Mouse (Mus musculus): ENCODE measurements around the gene Rab3ip. TPM values are rescaled to one million over a fixed set of nuclear protein-coding genes. Genes with fewer than 3 reads are reported as not detected.

Gene Rab3ip
- polyA plus RNA-seq, 1 experiment from 2014 or later, result 25.0 TPM

GRCm38 (mm10) chr10:116978841-116979240 is 28.3 kb upstream of the Rab3ip start:
- ATAC-seq (ENCODE audit: insufficient number of reproducible peaks, low FRiP score, low TSS enrichment, low read depth), result no peak
- Histone ChIP-seq H3K4me1 (no peaks in the 10 kb centered on the region), H3K4me2 (no peak overlapping the region), H3K27ac (no peak overlapping the region), H3K4me3 (no peak overlapping the region), H3K36me3 (no peaks in the 10 kb centered on the region), H3K9ac (no peak overlapping the region), H3K9me3 (no peaks in the 10 kb centered on the region), H3K27me3 (no peaks in the 10 kb centered on the region)
- 90% methylated on average over 9 of the region's 9 CpGs for WGBS

- Histone ChIP-seq H3K4me3 (no peak overlapping the region), H3K27me3 (no peaks in the 10 kb centered on the region), H3K4me2 (no peak overlapping the region), H3K4me1 (no peaks in the 10 kb centered on the region), H3K9ac (no peak overlapping the region), H3K36me3 (no peaks in the 10 kb centered on the region), H3K27ac (no peak overlapping the region), H3K9me3 (no peaks in the 10 kb centered on the region)
- ATAC-seq (ENCODE audit: insufficient number of reproducible peaks, low FRiP score, low TSS enrichment, low read depth), result no peak
- 83% methylated on average over 2 of the region's 2 CpGs for WGBS
Measured at GRCm38 (mm10) chr10:116977858-116978257, 27.3 kb upstream of the Rab3ip start.

- Histone ChIP-seq H3K27me3 (no peaks in the 10 kb centered on the region), H3K36me3 (no peaks in the 10 kb centered on the region), H3K9me3 (no peaks in the 10 kb centered on the region), H3K4me2 (no peak overlapping the region), H3K4me1 (no peaks in the 10 kb centered on the region), H3K9ac (no peak overlapping the region), H3K27ac (no peak overlapping the region), H3K4me3 (no peak overlapping the region)
- WGBS, result 47% methylated on average over 4 of the region's 4 CpGs
- ATAC-seq (ENCODE audit: insufficient number of reproducible peaks, low FRiP score, low TSS enrichment, low read depth), result no peak
Measured at GRCm38 (mm10) chr10:116977455-116977854, 26.9 kb upstream of the Rab3ip start.

- Histone ChIP-seq H3K27ac (no peak within 1 kb of the TSS), H3K9ac (no peak within 1 kb of the TSS), H3K27me3 (no peaks in the 10 kb centered on the region), H3K4me2 (no peak within 1 kb of the TSS), H3K4me1 (no peaks in the 10 kb centered on the region), H3K9me3 (no peaks in the 10 kb centered on the region), H3K36me3 (no peaks in the 10 kb centered on the region), H3K4me3 (no peak within 1 kb of the TSS)
- WGBS, result 93% methylated on average over 6 of the region's 6 CpGs
- no peak for ATAC-seq (ENCODE audit: insufficient number of reproducible peaks, low FRiP score, low TSS enrichment, low read depth)
Measured at GRCm38 (mm10) chr10:116972509-116972908, 21.9 kb upstream of the Rab3ip start, which contains the start of gene Gm10271. Gene Gm10271 (minus strand): TSS chr10:116972609.

GRCm38 (mm10) chr10:116968741-116969140 is 18.2 kb upstream of the Rab3ip start:
- Histone ChIP-seq H3K4me1 (no peaks in the 10 kb centered on the region), H3K9me3 (no peaks in the 10 kb centered on the region), H3K36me3 (no peaks in the 10 kb centered on the region), H3K27ac (no peak overlapping the region), H3K4me2 (no peak overlapping the region), H3K4me3 (no peak overlapping the region), H3K9ac (no peak overlapping the region), H3K27me3 (no peaks in the 10 kb centered on the region)
- 71% methylated on average over 4 of the region's 4 CpGs for WGBS
- ATAC-seq (ENCODE audit: insufficient number of reproducible peaks, low FRiP score, low TSS enrichment, low read depth), result no peak

GRCm38 (mm10) chr10:116966065-116966464 is 15.5 kb upstream of the Rab3ip start:
- no peaks in the 10 kb centered on the region for H3K4me1 ChIP-seq
- no peak overlapping the region for H3K27ac ChIP-seq
- WGBS, result 77% methylated on average over 6 of the region's 6 CpGs
- no peak for ATAC-seq (ENCODE audit: insufficient number of reproducible peaks, low FRiP score, low TSS enrichment, low read depth)
- no peak overlapping the region for H3K9ac ChIP-seq
- H3K36me3 ChIP-seq, result no peaks in the 10 kb centered on the region
- H3K27me3 ChIP-seq, result no peaks in the 10 kb centered on the region
- no peak overlapping the region for H3K4me2 ChIP-seq
- H3K9me3 ChIP-seq, result no peaks in the 10 kb centered on the region
- no peak overlapping the region for H3K4me3 ChIP-seq

GRCm38 (mm10) chr10:116965297-116965696 is 14.7 kb upstream of the Rab3ip start:
- WGBS, result 42% methylated on average over 5 of the region's 5 CpGs
- no peak for ATAC-seq (ENCODE audit: insufficient number of reproducible peaks, low FRiP score, low TSS enrichment, low read depth)
- H3K4me3 ChIP-seq, result no peak overlapping the region
- no peaks in the 10 kb centered on the region for H3K36me3 ChIP-seq
- H3K9me3 ChIP-seq, result no peaks in the 10 kb centered on the region
- H3K27ac ChIP-seq, result no peak overlapping the region
- H3K27me3 ChIP-seq, result no peaks in the 10 kb centered on the region
- no peaks in the 10 kb centered on the region for H3K4me1 ChIP-seq
- H3K9ac ChIP-seq, result no peak overlapping the region
- no peak overlapping the region for H3K4me2 ChIP-seq

- H3K27me3 ChIP-seq, result no peaks in the 10 kb centered on the region
- WGBS, result 82% methylated on average over 4 of the region's 4 CpGs
- no peaks in the 10 kb centered on the region for H3K9me3 ChIP-seq
- no peak overlapping the region for H3K9ac ChIP-seq
- H3K27ac ChIP-seq, result no peak overlapping the region
- H3K4me3 ChIP-seq, result no peak overlapping the region
- no peaks in the 10 kb centered on the region for H3K4me1 ChIP-seq
- ATAC-seq (ENCODE audit: insufficient number of reproducible peaks, low FRiP score, low TSS enrichment, low read depth), result no peak
- no peak overlapping the region for H3K4me2 ChIP-seq
- no peaks in the 10 kb centered on the region for H3K36me3 ChIP-seq
Measured at GRCm38 (mm10) chr10:116964571-116964970, 14.0 kb upstream of the Rab3ip start.

GRCm38 (mm10) chr10:116964084-116964483 is 13.5 kb upstream of the Rab3ip start:
- WGBS, result 75% methylated on average over 11 of the region's 11 CpGs
- H3K4me2 ChIP-seq, result no peak overlapping the region
- H3K27me3 ChIP-seq, result no peaks in the 10 kb centered on the region
- H3K36me3 ChIP-seq, result no peaks in the 10 kb centered on the region
- no peaks in the 10 kb centered on the region for H3K4me1 ChIP-seq
- H3K9ac ChIP-seq, result no peak overlapping the region
- no peak overlapping the region for H3K4me3 ChIP-seq
- ATAC-seq (ENCODE audit: insufficient number of reproducible peaks, low FRiP score, low TSS enrichment, low read depth), result no peak
- no peak overlapping the region for H3K27ac ChIP-seq
- no peaks in the 10 kb centered on the region for H3K9me3 ChIP-seq

- 60% methylated on average over 17 of the region's 17 CpGs for WGBS
- ATAC-seq (ENCODE audit: insufficient number of reproducible peaks, low FRiP score, low TSS enrichment, low read depth), result no peak
- Histone ChIP-seq H3K4me3 (no peak overlapping the region), H3K4me2 (no peak overlapping the region), H3K27ac (no peak overlapping the region), H3K9me3 (no peaks in the 10 kb centered on the region), H3K36me3 (no peaks in the 10 kb centered on the region), H3K9ac (no peak overlapping the region), H3K4me1 (no peaks in the 10 kb centered on the region), H3K27me3 (no peaks in the 10 kb centered on the region)
Measured at GRCm38 (mm10) chr10:116962803-116963202, 12.2 kb upstream of the Rab3ip start.

- no peaks in the 10 kb centered on the region for H3K4me1 ChIP-seq
- H3K27me3 ChIP-seq, result no peaks in the 10 kb centered on the region
- H3K9ac ChIP-seq, result no peak overlapping the region
- no peaks in the 10 kb centered on the region for H3K36me3 ChIP-seq
- 61% methylated on average over 14 of the region's 14 CpGs for WGBS
- no peak overlapping the region for H3K4me2 ChIP-seq
- no peak overlapping the region for H3K27ac ChIP-seq
- H3K4me3 ChIP-seq, result no peak overlapping the region
- ATAC-seq (ENCODE audit: insufficient number of reproducible peaks, low FRiP score, low TSS enrichment, low read depth), result no peak
- H3K9me3 ChIP-seq, result no peaks in the 10 kb centered on the region
Measured at GRCm38 (mm10) chr10:116962152-116962551, 11.6 kb upstream of the Rab3ip start.

- Histone ChIP-seq H3K36me3 (no peaks in the 10 kb centered on the region), H3K4me2 (no peak overlapping the region), H3K9ac (no peak overlapping the region), H3K4me1 (no peaks in the 10 kb centered on the region), H3K4me3 (no peak overlapping the region), H3K27ac (no peak overlapping the region), H3K27me3 (no peaks in the 10 kb centered on the region), H3K9me3 (no peaks in the 10 kb centered on the region)
- WGBS, result 27% methylated on average over 5 of the region's 5 CpGs
- no peak for ATAC-seq (ENCODE audit: insufficient number of reproducible peaks, low FRiP score, low TSS enrichment, low read depth)
Measured at GRCm38 (mm10) chr10:116957867-116958551, 7.4 kb upstream of the Rab3ip start.
